Mouse (Mus musculus): ENCODE results near the gene Efcab2. TPM values are rescaled to one million over a fixed set of nuclear protein-coding genes. Genes with fewer than 3 reads are reported as not detected.

Gene Efcab2
- polyA plus RNA-seq, 1 experiment = 4.1 TPM

- H3K4me3 ChIP-seq (ENCODE audit: insufficient read depth, low read length) = no peak overlapping the region
- peak overlapping the region; percentile 38 for H3K27ac ChIP-seq (ENCODE audit: insufficient read depth, low read depth, low read length)
- TF ChIP-seq POLR2A (IDR thresholded peaks at IDR 0.05; ENCODE audit: borderline replicate concordance, low read depth, low read length) (no peak), CTCF (IDR thresholded peaks at IDR 0.05; ENCODE audit: low read depth, low read length) (no peak)
- H3K4me1 ChIP-seq (ENCODE audit: control insufficient read depth, insufficient read depth, low read length) = peaks cover 28% of the 10 kb centered on the region
Observed at GRCm38 (mm10) chr1:178492493-178492892, 86.6 kb downstream of the Efcab2 start.

GRCm38 (mm10) chr1:178496186-178496585 lies 90.3 kb downstream of the Efcab2 start:
- TF ChIP-seq CTCF (IDR thresholded peaks at IDR 0.05; ENCODE audit: low read depth, low read length) = no peak
- H3K4me3 ChIP-seq (ENCODE audit: insufficient read depth, low read length) = no peak overlapping the region
- peaks cover 17% of the 10 kb centered on the region for H3K4me1 ChIP-seq (ENCODE audit: control insufficient read depth, insufficient read depth, low read length)
- H3K27ac ChIP-seq (ENCODE audit: insufficient read depth, low read depth, low read length) = no peak overlapping the region

DNA sequence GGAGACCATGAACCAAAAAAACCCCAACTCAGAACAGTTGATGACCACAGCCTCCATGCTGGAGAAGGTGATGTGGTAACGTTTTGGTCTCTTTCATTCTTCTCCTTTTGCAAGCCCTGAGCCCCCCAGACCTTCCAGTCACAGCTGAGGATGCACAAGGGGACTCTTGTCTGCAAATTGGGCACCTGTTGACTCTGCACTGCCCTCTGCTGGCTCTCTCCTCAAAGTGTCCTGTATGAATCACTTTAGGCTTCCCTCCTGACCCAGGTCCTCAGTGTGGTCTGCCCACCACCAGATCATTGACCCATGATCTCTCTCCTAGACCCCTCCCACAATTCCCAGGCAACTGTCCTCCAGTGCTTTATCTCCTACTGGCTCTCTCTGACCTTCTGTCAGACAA lies 91.0 kb downstream of the Efcab2 start:
- Histone ChIP-seq H3K4me1 (ENCODE audit: control insufficient read depth, insufficient read depth, low read length) (peaks cover 13% of the 10 kb centered on the region), H3K4me3 (ENCODE audit: insufficient read depth, low read length) (no peak overlapping the region), H3K27ac (ENCODE audit: insufficient read depth, low read depth, low read length) (no peak overlapping the region)
- TF ChIP-seq POLR2A (IDR thresholded peaks at IDR 0.05; ENCODE audit: borderline replicate concordance, low read depth, low read length) = no peak
- TF ChIP-seq CTCF (IDR thresholded peaks at IDR 0.05; ENCODE audit: low read depth, low read length) = peak; percentile 52

- no peak overlapping the region for H3K4me3 ChIP-seq (ENCODE audit: insufficient read depth, low read length)
- no peaks in the 10 kb centered on the region for H3K4me1 ChIP-seq (ENCODE audit: control insufficient read depth, insufficient read depth, low read length)
- no peak for TF ChIP-seq CTCF (IDR thresholded peaks at IDR 0.05; ENCODE audit: low read depth, low read length)
- no peak for TF ChIP-seq POLR2A (IDR thresholded peaks at IDR 0.05; ENCODE audit: borderline replicate concordance, low read depth, low read length)
- H3K27ac ChIP-seq (ENCODE audit: insufficient read depth, low read depth, low read length) = no peak overlapping the region
Observed at GRCm38 (mm10) chr1:178506938-178507337, 101.1 kb downstream of the Efcab2 start.

- no peak overlapping the region for H3K27ac ChIP-seq (ENCODE audit: insufficient read depth, low read depth, low read length)
- TF ChIP-seq CTCF (IDR thresholded peaks at IDR 0.05; ENCODE audit: low read depth, low read length) (no peak), POLR2A (IDR thresholded peaks at IDR 0.05; ENCODE audit: borderline replicate concordance, low read depth, low read length) (no peak)
- no peak overlapping the region for H3K4me3 ChIP-seq (ENCODE audit: insufficient read depth, low read length)
Observed at GRCm38 (mm10) chr1:178512323-178513031, 106.6 kb downstream of the Efcab2 start.

DNA sequence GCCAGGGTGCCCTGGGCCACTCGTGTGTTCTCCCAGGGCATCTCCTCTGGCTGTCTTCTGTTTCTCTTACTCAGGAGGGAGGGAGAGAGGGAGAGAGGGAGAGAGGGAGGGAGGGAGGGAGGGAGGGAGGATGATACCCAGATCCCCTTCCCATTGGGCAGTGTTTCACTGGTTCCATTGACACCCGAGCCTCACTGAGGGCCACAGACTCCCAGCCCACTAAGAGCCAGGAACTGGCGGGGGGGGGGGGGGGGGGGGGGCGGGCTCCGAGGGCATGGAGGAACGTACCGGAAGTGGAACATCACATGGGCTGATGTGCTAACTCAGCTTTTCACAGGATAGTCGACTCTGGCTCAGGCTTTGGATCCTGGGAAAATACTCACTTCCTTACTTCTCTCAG lies 108.1 kb downstream of the Efcab2 start:
- H3K4me3 ChIP-seq (ENCODE audit: insufficient read depth, low read length) = no peak overlapping the region
- no peaks in the 10 kb centered on the region for H3K4me1 ChIP-seq (ENCODE audit: control insufficient read depth, insufficient read depth, low read length)
- H3K27ac ChIP-seq (ENCODE audit: insufficient read depth, low read depth, low read length) = no peak overlapping the region
- TF ChIP-seq POLR2A (IDR thresholded peaks at IDR 0.05; ENCODE audit: borderline replicate concordance, low read depth, low read length) = no peak
- no peak for TF ChIP-seq CTCF (IDR thresholded peaks at IDR 0.05; ENCODE audit: low read depth, low read length)

More at GRCm38 (mm10) chr1:178512323-178513031, 106.6 kb downstream of the Efcab2 start:
- H3K4me1 ChIP-seq (ENCODE audit: control insufficient read depth, insufficient read depth, low read length) = no peaks in the 10 kb centered on the region

- no peak for TF ChIP-seq POLR2A (IDR thresholded peaks at IDR 0.05; ENCODE audit: borderline replicate concordance, low read depth, low read length)
- no peak for TF ChIP-seq CTCF (IDR thresholded peaks at IDR 0.05; ENCODE audit: low read depth, low read length)
- Histone ChIP-seq H3K4me3 (ENCODE audit: insufficient read depth, low read length) (no peak overlapping the region), H3K4me1 (ENCODE audit: control insufficient read depth, insufficient read depth, low read length) (no peaks in the 10 kb centered on the region), H3K27ac (ENCODE audit: insufficient read depth, low read depth, low read length) (no peak overlapping the region)
Observed at GRCm38 (mm10) chr1:178515839-178516238, 110.0 kb downstream of the Efcab2 start.

GRCm38 (mm10) chr1:178522389-178522788 lies 116.5 kb downstream of the Efcab2 start:
- no peak for TF ChIP-seq CTCF (IDR thresholded peaks at IDR 0.05; ENCODE audit: low read depth, low read length)
- no peak for TF ChIP-seq POLR2A (IDR thresholded peaks at IDR 0.05; ENCODE audit: borderline replicate concordance, low read depth, low read length)
- Histone ChIP-seq H3K4me3 (ENCODE audit: insufficient read depth, low read length) (no peak overlapping the region), H3K27ac (ENCODE audit: insufficient read depth, low read depth, low read length) (no peak overlapping the region), H3K4me1 (ENCODE audit: control insufficient read depth, insufficient read depth, low read length) (peaks cover 5% of the 10 kb centered on the region; the same call in 1 of the 2 replicates)

GRCm38 (mm10) chr1:178523152-178523551 lies 117.3 kb downstream of the Efcab2 start:
- TF ChIP-seq CTCF (IDR thresholded peaks at IDR 0.05; ENCODE audit: low read depth, low read length) = no peak
- TF ChIP-seq POLR2A (IDR thresholded peaks at IDR 0.05; ENCODE audit: borderline replicate concordance, low read depth, low read length) = no peak
- Histone ChIP-seq H3K27ac (ENCODE audit: insufficient read depth, low read depth, low read length) (no peak overlapping the region), H3K4me1 (ENCODE audit: control insufficient read depth, insufficient read depth, low read length) (peaks cover 5% of the 10 kb centered on the region; the same call in 1 of the 2 replicates), H3K4me3 (ENCODE audit: insufficient read depth, low read length) (no peak overlapping the region)

- TF ChIP-seq CTCF (IDR thresholded peaks at IDR 0.05; ENCODE audit: low read depth, low read length) (peak; percentile 92), POLR2A (IDR thresholded peaks at IDR 0.05; ENCODE audit: borderline replicate concordance, low read depth, low read length) (no peak)
- no peak overlapping the region for H3K27ac ChIP-seq (ENCODE audit: insufficient read depth, low read depth, low read length)
- peak overlapping the region; percentile 62 for H3K4me3 ChIP-seq (ENCODE audit: insufficient read depth, low read length)
- H3K4me1 ChIP-seq (ENCODE audit: control insufficient read depth, insufficient read depth, low read length) = peaks cover 5% of the 10 kb centered on the region; the same call in 1 of the 2 replicates
Observed at GRCm38 (mm10) chr1:178527185-178527546, 121.3 kb downstream of the Efcab2 start.

Data from bone marrow macrophage, adult 2 months (primary cell).